Mouse (Mus musculus) midbrain, embryonic 11.5 days (tissue): ENCODE results near the gene Tirap. TPM values are rescaled to one million over a fixed set of nuclear protein-coding genes. Genes with fewer than 3 reads are reported as not detected.

ENCODE experiments used
- ATAC-seq: fragments of 200-750 bp; cut with Nextera tagmentation; 2 replicates; pipeline ENCODE4 v1.8.0; 2017; ENCODE audit warnings: moderate TSS enrichment, moderate library complexity; ENCODE audit not compliant: low FRiP score
- DNase-seq: peaks from one replicate; pipeline ENCODE4 v3.0.0; 2015; ENCODE audit warnings: low spot score; ENCODE audit errors: missing footprints
- H3K27ac ChIP-seq: fragments of 300-500 bp; sonication (generic); 2 replicates; pipeline ENCODE4 v1.5.1; 2014; ENCODE audit warnings: low read depth, low read length
- H3K27me3 ChIP-seq: fragments of 300-500 bp; sonication (generic); 2 replicates; pipeline ENCODE4 v1.6.1; 2014; ENCODE audit warnings: mild to moderate bottlenecking, low read length, moderate library complexity, mixed read lengths; ENCODE audit not compliant: control insufficient read depth, insufficient read depth
- H3K36me3 ChIP-seq: fragments of 300-500 bp; sonication (generic); 2 replicates; pipeline ENCODE4 v1.6.1; 2014; ENCODE audit warnings: mild to moderate bottlenecking, low read length, moderate library complexity, mixed read lengths; ENCODE audit not compliant: control insufficient read depth, insufficient read depth
- H3K4me1 ChIP-seq: fragments of 300-500 bp; sonication (generic); 2 replicates; pipeline ENCODE4 v1.6.1; 2014; ENCODE audit warnings: low read length; ENCODE audit not compliant: control insufficient read depth, insufficient read depth
- H3K4me2 ChIP-seq: fragments of 300-500 bp; sonication (generic); 2 replicates; pipeline ENCODE4 v1.6.1; 2014; ENCODE audit warnings: mild to moderate bottlenecking, moderate library complexity
- H3K4me3 ChIP-seq: fragments of 300-500 bp; sonication (generic); 2 replicates; pipeline ENCODE4 v1.5.1; 2014; ENCODE audit warnings: low read depth, low read length
- H3K9ac ChIP-seq: fragments of 300-500 bp; sonication (generic); 2 replicates; pipeline ENCODE4 v1.6.1; 2014; ENCODE audit warnings: low read length
- H3K9me3 ChIP-seq: fragments of 300-500 bp; sonication (generic); 2 replicates; pipeline ENCODE4 v1.6.1; 2016; ENCODE audit warnings: low read length; ENCODE audit not compliant: control insufficient read depth
- WGBS: fragments of 180-500 bp; shearing (Covaris S2); extraction: QIAGEN DNeasy Blood & Tissue Kit; methylation state at CpG from one replicate; pipeline ENCODE4 v1.1.7; 2014; 5-methylcytosine and 5-hydroxymethylcytosine counted together
- polyA plus RNA-seq: library from polyadenylated mRNA; unstranded; fragments of >200 nt; fragmentation: Nextera tagmentation; extraction: Ambion mirVana; gene quantifications from 2 replicates; pipeline ENCODE4 v1.2.1, GENCODE M21; 2014

The Tirap gene
- polyA plus RNA-seq, 1 experiment from 2014 or later = 14.6 TPM

DNA sequence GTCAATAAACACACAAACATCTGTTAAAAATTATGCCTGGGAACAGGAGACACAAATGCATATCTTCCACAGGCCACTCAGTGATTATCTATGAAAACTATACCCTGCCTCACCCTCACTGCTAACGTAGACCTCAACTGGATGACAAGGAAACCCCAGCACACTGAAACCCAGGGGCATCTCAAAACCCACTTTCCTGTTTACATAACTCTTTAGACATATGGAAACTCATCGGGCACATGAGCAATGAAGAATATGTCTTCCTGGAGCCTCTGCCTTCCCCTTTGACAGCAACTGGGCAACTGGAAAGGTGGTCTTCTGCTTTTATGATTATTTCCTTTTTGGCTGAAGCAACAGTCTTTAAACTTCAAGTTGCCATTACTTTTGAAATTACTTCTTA is 57.9 kb downstream of the Tirap start:
- H3K27me3 ChIP-seq = no peaks in the 10 kb centered on the region
- WGBS = 82% methylated on average over 2 of the region's 2 CpGs
- no peaks in the 10 kb centered on the region for H3K4me1 ChIP-seq
- H3K27ac ChIP-seq = no peak overlapping the region
- no peak overlapping the region for H3K9ac ChIP-seq
- no peak for DNase-seq
- ATAC-seq = no peak
- H3K4me2 ChIP-seq = no peak overlapping the region
- H3K4me3 ChIP-seq = no peak overlapping the region
- H3K36me3 ChIP-seq = no peaks in the 10 kb centered on the region
- H3K9me3 ChIP-seq = no peaks in the 10 kb centered on the region

DNA sequence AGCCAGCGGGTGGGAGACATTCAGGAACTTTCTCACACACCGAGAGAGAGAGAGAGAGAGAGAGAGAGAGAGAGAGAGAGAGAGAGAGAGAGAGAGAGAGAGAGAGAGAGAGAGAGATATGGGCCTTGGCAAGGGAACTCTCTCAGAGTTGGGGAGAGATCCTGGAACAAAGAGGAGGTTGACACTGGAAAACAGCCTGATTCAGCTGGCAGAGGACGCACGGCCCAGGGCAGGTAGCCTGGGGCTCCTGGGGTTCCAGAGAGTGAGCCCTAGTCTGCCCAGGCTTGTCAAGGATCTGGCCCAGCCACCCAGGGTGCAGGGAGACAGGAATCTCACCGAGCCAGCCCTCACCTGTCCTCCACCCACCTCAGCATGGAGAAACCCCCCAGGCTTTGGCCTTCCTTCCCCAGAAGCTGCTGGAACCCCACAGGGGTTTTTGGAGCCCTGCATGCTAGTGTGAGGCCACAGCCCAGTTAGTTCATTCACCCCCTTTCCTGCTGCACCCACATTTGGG is 60.8 kb downstream of the Tirap start:
- Histone ChIP-seq H3K27me3 (no peaks in the 10 kb centered on the region), H3K4me2 (no peak overlapping the region), H3K4me3 (no peak overlapping the region), H3K27ac (no peak overlapping the region), H3K9ac (no peak overlapping the region), H3K4me1 (no peaks in the 10 kb centered on the region), H3K9me3 (no peaks in the 10 kb centered on the region), H3K36me3 (no peaks in the 10 kb centered on the region)
- DNase-seq (no peak), ATAC-seq (no peak)
- 76% methylated on average over 4 of the region's 5 CpGs for WGBS

GRCm38 (mm10) chr9:35138029-35138428 is 62.1 kb downstream of the Tirap start:
- no peak for DNase-seq
- no peak overlapping the region for H3K4me2 ChIP-seq
- no peak for ATAC-seq
- 74% methylated on average over 7 of the region's 7 CpGs for WGBS
- no peak overlapping the region for H3K4me3 ChIP-seq
- H3K36me3 ChIP-seq = no peaks in the 10 kb centered on the region
- H3K27me3 ChIP-seq = no peaks in the 10 kb centered on the region
- no peak overlapping the region for H3K9ac ChIP-seq
- H3K4me1 ChIP-seq = no peaks in the 10 kb centered on the region
- H3K27ac ChIP-seq = no peak overlapping the region
- H3K9me3 ChIP-seq = no peaks in the 10 kb centered on the region

DNA sequence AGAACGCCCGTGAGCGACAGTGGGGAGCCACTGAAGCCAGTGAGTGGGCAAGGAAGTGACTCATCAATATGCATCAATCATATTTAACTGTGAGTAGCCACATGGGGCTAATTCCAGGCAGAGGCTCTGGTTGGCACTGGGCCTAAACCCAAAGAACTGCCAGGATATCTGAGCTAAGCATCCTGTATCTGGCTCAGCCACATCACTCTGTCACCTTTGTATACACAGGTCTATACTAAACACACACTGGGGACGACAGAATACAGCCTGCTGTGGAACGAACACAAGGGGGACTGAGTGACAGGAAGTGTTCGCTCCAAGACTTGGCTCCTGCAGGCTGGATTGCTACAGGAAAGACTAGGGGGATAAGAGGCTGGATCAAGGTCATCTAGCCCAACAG is 64.5 kb downstream of the Tirap start:
- DNase-seq = no peak
- WGBS = 82% methylated on average over 6 of the region's 6 CpGs
- H3K36me3 ChIP-seq = no peaks in the 10 kb centered on the region

More for the DNA sequence above, 64.5 kb downstream of the Tirap start:
- no peaks in the 10 kb centered on the region for H3K9me3 ChIP-seq
- no peaks in the 10 kb centered on the region for H3K27me3 ChIP-seq
- H3K4me2 ChIP-seq = no peak overlapping the region
- H3K27ac ChIP-seq = no peak overlapping the region
- H3K4me3 ChIP-seq = no peak overlapping the region
- ATAC-seq = no peak
- H3K9ac ChIP-seq = no peak overlapping the region
- H3K4me1 ChIP-seq = no peaks in the 10 kb centered on the region

Other genes starting within 250 kb of the Tirap start
- gene St3gal4, start 81.0 kb downstream of the Tirap start, polyA plus RNA-seq = 10.7 and 11.0 TPM in 2 replicates
- gene Dcps, start 24.2 kb downstream of the Tirap start, polyA plus RNA-seq = 96.8 and 98.0 TPM in 2 replicates
- gene Srpr, start 116 bp downstream of the Tirap start, polyA plus RNA-seq = 95.7 and 96.9 TPM in 2 replicates
- gene Foxred1, start 10.8 kb upstream of the Tirap start, polyA plus RNA-seq = 29.9 and 31.5 TPM in 2 replicates
- 82.0 and 82.2 TPM in 2 replicates for gene Fam118b, start 67.5 kb upstream of the Tirap start, polyA plus RNA-seq
- 29.6 and 29.8 TPM in 2 replicates for gene Rpusd4, start 67.6 kb upstream of the Tirap start, polyA plus RNA-seq
- gene Cdon, start 220.8 kb upstream of the Tirap start, polyA plus RNA-seq = 8.8 and 10.1 TPM in 2 replicates